Mouse (Mus musculus) spleen, postnatal 36 days (tissue): ENCODE measurements around the gene Arxes1.
"Not testable (repeated sequence)": the region's sequence is repeated elsewhere in the genome, so short reads cannot be mapped to it uniquely, and the experiment has no call there.

Experiments used
- DNase-seq, 2 experiments: peaks; one replicate each; pipeline ENCODE4 v3.0.0; 2022; ENCODE audit warnings: low spot score in 2 of 2, mixed read lengths in 1 of 2

Arxes1 gene

DNA sequence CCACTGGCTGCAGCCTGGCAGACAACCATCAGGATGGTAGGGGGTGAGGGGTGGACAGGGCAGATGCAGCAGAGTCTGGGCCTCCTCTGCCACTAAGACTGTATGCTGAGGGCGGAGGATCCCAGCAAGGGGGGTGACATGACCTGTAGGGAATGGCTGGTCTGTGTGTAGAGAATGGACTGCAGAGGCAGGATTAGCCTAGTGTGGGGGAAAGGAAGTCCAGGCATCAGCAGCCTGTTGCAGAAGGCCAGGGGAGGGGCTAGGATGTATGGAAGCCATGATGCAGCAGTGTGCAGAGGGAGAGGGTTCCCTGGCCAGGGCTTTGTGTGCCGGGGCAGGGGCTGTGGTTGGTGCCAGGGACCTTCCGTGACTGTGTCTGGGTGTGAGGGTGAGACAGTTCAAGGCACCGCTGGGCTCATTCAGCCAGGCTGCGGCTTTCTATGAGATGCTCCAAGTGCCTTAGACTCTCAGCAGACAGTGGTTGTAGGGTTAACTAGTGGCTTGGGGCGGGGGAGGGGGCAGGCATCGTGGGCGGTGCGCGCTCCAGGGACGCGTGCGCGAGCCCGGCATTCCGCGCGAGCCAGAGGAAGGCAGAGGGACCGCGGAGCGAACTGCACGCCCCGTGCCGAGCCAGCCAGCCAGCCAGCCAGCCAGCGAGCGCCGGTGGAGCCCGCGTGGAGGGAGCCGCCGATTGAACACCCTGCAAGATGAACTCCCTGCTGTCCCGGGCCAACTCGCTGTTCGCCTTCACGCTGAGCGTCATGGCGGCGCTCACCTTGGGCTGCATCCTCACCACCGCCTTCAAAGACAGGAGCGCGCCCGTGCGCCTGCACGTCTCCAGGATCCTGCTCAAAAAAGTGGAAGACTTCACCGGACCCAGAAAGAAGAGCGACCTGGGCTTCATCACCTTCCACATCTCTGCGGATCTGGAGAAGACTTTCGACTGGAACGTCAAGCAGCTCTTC is at the start of gene Arxes1:
Gene Arxes1 (plus strand): TSS at position 569 of the 965 bp plus-strand sequence.
- not testable (repeated sequence) for DNase-seq

DNA sequence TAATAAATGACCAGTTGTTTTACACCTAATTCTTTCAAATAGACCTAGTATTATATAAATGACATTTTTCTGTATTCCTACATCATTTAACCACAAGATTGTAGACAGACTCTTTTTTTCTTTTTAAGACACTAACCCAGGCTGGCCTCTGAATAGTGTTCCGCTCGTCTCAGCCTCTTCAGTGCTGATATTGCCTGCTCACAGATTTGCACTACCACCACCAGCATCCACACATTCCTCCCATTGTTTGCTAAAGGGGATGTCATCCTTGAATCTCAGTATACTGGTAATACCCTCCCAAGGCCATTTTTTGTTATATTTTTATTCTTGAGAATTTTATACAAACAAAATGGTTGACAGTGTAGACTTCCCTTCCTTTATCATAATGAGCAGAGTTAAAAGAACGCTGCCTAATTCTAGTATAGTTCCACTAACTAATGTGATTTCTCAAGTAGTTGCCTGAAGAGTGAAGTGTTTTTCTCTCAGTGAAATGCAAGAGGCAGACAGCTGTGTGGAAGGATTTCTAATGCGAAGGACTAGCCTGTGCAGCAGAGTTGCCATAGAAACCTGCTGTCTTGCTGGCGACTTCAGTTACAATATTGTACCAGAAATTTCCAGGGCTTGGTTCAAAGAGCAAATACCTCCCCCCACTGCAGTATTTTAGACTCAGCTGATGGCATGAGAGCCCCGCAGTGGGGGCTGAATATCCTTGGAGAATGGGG is 48.5 kb upstream of the Arxes1 start:
- no peak for DNase-seq

DNA sequence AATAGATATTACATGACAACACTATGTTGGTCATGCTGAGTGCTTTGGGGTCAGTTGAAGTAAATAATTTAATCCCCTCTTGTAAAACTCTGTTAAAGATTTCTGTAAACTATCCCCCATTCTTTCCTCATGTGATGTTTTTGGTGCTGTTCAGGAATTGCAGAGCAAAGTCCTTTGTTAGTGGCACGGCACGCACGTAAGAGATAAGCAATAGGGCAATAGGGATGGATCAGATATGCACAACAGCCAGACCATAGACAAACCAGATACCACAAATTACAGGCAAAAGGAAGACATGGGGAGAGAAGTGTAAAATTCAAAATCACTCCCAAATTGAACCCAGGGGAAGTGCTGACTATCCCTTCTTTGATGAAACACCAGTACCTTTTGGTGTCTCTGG is 46.9 kb upstream of the Arxes1 start:
- DNase-seq: no peak

DNA sequence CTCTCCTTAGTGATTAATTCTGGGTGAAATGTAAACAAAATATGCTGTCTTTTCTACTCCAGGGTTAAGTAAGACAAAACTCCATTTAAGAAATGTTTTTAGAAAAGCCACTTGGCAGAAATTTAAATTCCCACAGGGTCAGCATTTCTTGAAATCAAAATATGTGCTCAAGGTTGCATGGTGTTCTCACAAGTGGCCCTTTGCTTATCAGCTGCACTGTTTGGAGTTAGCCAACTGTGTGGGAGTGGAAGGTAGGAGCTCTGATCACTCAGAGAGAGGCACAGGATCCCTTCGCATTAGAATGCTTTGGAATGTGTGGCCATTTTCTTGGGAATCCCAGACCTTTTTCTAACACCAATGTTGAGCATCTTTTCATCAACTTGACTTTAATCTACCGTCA is 42.5 kb upstream of the Arxes1 start:
- DNase-seq: no peak

DNA sequence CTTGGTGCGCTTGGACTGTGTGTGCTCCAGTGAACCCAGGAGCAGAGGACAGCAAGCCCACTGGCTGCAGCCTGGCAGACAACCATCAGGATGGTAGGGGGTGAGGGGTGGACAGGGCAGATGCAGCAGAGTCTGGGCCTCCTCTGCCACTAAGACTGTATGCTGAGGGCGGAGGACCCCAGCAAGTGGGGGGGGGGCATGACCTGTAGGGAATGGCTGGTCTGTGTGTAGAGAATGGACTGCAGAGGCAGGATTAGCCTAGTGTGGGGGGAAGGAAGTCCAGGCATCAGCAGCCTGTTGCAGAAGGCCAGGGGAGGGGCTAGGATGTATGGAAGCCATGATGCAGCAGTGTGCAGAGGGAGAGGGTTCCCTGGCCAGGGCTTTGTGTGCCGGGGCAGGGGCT is 40.0 kb upstream of the Arxes1 start:
- DNase-seq: not testable (repeated sequence)

DNA sequence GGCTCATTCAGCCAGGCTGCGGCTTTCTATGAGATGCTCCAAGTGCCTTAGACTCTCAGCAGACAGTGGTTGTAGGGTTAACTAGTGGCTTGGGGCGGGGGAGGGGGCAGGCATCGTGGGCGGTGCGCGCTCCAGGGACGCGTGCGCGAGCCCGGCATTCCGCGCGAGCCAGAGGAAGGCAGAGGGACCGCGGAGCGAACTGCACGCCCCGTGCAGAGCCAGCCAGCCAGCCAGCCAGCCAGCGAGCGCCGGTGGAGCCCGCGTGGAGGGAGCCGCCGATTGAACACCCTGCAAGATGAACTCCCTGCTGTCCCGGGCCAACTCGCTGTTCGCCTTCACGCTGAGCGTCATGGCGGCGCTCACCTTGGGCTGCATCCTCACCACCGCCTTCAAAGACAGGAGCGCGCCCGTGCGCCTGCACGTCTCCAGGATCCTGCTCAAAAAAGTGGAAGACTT is 39.5 kb upstream of the Arxes1 start, which contains the start of gene Arxes2:
Gene Arxes2 (plus strand): TSS at position 161 of the 456 bp plus-strand sequence.
- not testable (repeated sequence) for DNase-seq

DNA sequence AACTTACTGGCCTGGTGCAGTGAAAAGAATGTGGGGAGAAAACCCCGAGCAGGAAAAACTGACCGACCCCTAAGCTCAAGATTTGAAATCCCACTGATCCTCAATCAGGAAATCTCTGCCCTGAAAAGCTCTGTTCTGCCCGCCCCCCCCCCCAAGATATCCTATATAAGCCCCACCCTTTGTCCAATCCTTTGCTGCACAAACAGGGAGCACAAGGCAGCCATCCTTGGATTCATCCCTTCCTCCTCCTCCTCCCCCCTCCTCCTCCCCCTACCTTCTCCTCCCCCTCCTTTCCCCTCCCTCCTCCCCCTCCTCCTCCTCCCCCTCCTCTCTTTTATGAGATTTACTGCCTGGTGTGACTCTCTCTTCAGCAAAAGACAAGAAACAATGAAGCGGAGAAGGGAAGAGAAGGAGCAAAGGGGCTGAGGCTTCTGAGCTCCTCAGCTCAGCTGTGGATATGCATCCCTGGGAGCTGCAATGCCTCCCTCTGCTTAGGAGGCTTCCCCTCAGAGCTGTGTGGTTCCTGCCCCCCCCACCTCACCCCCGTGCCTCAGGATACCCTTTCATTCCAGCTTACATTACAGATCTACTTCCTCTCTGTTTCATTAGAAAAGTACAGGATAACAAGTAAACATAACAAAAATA is 25.8 kb upstream of the Arxes1 start:
- no peak for DNase-seq

DNA sequence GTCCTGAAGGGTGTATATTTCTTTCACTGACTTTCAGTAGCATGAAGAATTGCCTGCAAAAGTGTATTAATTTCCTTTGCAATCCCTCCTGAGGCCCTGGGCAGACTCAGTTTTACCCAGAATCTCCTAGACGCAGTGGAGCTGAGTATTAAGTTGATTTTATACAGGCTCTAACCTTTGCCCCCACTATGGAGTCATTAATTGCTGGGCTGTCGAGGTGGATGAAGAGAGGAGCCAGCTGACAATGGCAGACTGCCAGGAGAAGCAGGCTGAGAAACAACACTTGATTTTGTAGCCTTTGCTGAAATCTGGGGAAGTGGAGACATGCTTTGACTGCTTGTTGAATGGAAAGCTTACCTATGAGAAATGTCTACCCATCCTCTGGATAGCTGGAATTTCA is 18.8 kb upstream of the Arxes1 start:
- DNase-seq: no peak

DNA sequence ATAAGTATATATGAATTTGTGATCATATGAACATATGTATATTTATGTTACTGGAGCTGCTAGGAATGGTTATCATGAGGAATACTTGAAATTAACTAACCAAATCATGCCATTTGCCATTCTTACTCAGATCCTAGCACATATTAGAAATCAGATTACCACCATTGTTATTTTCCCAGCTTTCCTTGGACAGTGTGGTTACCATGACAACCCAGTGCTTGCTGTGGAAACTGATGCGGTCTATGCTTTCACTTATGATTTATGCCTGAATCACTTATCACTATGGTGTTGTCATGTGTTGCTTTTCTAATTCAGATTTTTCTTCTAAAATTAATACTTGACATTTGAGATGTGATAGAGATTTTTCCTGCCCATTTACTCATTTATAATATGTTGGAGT is 2.8 kb upstream of the Arxes1 start:
- DNase-seq: no peak

DNA sequence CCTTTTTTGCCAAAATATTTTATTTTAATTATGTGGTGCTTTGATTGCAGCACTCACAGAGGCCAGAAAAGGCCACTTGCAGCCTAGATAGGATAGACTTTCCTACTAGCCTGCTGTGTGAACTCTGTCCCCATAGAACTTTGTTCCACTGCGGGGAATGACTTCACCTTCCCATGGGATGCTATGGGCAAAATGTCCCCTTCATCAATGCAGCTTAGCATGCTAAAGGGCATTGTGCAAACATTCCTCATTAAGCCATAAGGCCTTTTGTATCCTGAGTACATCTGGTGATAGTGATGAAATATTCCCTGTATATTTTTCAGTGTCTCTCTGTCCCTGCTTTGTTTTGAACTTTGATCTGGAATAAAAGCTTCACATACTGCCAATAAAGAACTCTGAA is 10.6 kb downstream of the Arxes1 start:
- no peak for DNase-seq

DNA sequence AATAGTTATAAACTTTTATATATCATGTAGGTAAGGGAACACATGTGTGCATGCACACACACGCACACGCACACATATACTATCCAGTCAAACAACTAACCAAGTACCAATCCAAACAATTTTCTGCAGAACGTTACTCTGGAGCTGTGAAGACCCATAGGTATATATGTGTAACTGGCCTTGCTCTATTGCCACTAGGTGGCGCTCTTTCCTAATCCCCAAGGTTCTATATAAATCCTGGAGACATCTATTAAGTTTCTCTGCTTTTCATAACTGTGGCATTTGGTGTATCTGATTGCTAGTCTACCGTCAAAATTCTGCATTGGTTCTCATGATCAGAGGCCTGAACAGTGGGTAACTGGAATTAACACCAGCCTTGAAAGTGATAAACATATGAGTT is 14.4 kb downstream of the Arxes1 start:
- peak in 1 of 2 experiments; percentile 3 for DNase-seq

DNA sequence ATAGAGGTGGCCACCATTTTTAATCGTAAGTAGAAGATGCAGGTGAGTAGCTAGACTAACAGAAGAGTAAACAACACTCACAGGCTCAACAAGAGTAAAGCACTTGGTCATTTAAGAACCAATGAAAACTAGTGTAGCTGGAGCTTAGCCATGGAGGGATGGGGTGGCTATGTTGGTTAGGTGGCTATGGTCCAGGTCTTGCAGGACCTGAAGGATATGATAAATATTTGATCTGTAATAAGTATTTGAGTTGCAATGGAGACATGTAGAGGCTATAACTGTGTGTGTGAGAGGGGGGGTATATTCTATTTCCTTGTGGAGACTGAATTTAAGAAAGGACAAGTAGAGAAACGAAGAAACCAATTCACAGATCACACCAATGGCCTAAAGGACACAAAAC is 18.1 kb downstream of the Arxes1 start:
- no peak for DNase-seq

DNA sequence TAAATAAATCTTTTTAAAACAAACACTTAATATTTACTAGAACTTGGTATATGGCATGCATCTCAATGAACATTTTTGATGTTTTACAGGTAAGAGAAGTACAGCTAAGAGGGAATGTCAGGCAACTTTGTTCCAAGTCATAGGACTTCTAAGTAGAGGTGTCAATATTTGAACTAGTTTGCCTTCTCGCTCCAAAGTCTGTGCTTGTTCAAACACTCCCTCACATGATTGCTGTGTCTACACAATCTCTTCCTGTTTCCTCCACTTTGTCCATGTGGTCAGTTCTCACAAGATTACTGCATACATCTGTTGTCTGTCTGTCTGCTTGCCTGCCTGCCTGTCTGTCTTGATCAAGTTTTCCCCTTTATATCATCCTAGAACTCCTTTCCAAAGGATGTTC is 27.5 kb downstream of the Arxes1 start:
- DNase-seq: no peak

DNA sequence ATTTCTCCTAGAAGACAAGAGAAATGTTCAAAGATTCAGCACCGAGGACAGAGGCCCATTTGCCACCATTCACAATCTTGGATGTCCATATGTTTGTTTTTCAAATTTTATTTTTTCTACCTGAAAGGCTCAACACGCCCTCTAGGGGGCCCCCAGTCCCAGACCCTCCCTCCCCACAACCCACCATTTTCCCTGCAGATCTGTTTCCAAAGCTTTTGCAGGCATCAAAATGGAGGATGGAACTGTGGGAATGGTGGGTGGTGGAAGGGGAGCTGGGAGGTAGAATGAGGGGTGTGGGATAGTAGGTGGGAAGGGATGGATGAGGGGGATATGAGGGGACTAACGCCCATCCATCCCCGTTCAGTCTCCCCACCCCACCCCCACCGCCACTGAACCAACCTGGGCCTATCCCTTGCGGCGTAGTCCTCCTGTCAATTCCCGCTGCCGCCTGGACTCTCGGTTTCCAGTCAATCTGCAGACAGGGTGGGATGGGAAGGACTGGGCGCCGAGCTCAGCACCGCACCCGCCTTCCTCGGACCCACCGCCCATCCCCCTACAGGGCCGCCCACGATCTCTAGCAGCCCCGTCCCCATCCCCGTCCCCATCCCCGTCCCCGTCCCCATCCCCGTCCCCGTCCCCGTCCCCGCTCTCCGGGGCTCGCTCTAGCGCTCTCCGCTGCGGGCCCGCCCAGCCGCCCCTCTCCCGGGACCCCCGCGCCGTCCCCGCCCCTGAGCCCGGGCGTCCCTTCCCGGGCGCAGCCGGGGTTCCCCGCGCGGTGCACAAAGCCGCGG is 34.2 kb downstream of the Arxes1 start:
- not testable (repeated sequence) for DNase-seq

DNA sequence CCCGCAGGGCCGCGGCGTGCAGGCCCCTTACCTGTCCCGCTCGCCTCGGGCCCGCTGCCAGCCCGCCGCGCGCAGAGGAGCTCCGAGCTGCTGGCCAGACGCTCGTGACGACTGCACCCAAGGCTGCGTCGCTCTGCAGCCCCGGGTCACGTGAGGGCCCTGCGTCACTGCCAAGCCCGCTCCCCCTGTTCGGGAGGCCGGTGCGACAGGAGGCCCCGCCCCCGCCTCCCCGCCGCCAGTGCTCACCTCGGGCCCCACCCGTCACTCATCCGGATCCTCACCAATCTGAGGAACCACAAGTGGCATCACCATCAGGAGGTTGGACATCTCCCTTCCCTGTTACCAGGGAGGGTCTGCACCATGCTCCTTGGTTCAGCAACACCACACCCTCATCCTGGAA is 34.9 kb downstream of the Arxes1 start, which contains the start of gene Bex2:
Gene Bex2 (minus strand): TSS at position 217 of the 400 bp plus-strand sequence.
- not testable (repeated sequence) for DNase-seq
